Mouse (Mus musculus): ENCODE data around the gene Dpf2.

Gene Dpf2

DNA sequence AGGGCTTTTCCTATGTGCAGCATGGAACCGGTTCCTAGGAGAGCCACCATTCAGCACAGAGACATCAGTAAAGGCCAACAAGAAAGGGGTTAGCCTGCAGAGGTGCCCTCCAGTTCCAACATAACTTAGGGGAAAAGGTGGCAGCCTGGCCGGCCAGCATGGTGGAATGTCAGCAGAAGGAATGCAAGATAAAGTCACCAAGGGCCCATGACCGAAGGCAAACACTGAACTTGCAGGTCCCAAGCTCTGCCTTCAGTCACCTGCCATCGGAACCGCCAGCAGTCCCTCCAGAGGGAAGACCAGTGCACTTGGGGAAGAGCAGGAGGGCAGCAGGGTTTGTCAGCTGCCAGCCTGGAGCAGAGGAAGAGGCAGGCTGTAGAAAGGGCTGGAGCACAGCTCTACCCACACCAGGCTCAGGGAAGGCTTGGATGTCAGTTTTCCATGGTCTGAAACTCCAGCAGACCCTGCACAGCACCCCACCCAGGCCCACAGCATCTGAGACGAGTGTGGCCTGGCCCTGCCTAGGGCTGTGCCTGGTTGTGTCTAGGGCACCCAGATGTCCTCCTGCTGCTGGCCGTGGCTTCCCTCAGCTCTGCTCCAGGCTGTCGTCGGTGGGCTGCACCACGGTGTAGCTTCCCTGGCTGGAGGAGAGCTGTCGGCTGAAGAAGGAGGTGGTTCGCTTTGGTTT lies 60.6 kb downstream of the Dpf2 start:
- no peak for DNase-seq

GRCm38 (mm10) chr19:5851481-5851971 lies 61.3 kb downstream of the Dpf2 start:
- no peak for DNase-seq

DNA sequence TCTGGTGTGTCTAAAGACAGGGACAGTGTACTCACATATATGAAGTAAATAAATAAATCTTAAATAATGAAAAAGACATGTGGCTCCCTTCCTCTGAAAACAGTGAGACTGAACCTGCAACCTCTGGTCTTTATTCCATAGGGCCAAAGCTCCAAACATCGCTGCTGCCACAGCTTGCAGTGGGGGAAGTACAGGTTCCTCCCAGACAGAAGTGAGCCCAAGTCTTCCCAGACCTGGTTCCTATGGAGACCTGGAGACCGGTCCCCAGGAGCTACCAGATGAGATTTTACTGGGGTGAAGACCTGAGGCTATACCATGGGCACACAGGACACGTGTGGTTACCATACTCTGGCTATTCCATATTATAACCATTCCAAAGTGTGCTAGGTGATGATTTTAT lies 62.0 kb downstream of the Dpf2 start:
- no peak for DNase-seq

GRCm38 (mm10) chr19:5849843-5850527 lies 62.8 kb downstream of the Dpf2 start:
- peak; percentile 98 for DNase-seq

GRCm38 (mm10) chr19:5848826-5849672 lies 63.8 kb downstream of the Dpf2 start:
- DNase-seq = peak; percentile 75

- peak; percentile 85 for DNase-seq
Measured at GRCm38 (mm10) chr19:5848032-5848825, 64.6 kb downstream of the Dpf2 start.

- peak; percentile 40 for DNase-seq
Measured at GRCm38 (mm10) chr19:5847306-5847796, 65.5 kb downstream of the Dpf2 start.

DNA sequence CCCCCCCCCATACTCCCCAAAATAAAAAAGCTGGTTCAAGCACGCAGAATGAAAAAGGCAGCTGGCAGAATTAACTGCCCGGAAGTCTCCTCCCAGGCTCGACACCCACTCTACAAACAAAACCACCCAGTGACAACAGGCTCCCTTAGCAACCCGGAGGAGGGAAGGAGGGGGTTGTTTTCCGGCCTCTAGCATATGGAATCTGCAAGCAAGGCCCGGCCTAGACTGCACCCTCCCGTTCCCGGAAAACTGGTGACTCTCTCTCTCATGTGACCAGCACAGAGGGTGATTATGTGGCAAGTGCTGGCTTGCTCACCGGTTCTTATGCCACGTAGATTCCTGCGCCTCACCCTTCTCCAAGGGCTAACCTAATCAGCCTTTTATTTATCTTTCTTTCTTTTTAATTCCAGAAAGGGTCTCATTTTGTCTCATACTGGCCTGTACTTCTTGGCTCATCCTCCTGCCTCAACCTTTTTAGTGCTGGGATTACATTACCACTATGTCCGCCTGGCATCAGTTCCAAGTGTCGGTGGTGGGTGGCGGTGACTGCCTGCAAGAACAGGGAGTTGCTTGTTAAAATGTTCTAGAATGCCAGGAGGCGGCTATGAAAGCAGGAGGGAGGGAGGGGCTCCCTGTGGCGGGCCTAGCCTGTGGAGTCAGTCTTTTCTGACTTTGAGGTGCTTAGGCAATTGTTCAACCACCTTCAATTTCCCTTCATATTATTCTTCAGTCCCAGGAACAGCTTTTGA lies 66.1 kb downstream of the Dpf2 start:
- DNase-seq = peak; percentile 97
